Mouse (Mus musculus): Measurements from ENCODE around the gene Col5a3. TPM values are rescaled to one million over a fixed set of nuclear protein-coding genes. Genes with fewer than 3 reads are reported as not detected.
A peak's percentile ranks its signal among the peaks of the same experiment; 100 is the strongest.

Col5a3 gene
- polyA plus RNA-seq, 1 experiment from 2014 or later, result 0.06 TPM

GRCm38 (mm10) chr9:20747682-20748081, 67.2 kb downstream of the Col5a3 start:
- Histone ChIP-seq H3K4me2 (no peak overlapping the region), H3K4me3 (no peak overlapping the region), H3K9ac (no peak overlapping the region), H3K4me1 (replicated peaks) (peaks cover 9% of the 10 kb centered on the region), H3K27me3 (replicated peaks) (peaks cover 73% of the 10 kb centered on the region), H3K36me3 (no peaks in the 10 kb centered on the region), H3K27ac (ENCODE audit: poor library complexity, severe bottlenecking) (no peak overlapping the region), H3K9me3 (replicated peaks) (peaks cover 4% of the 10 kb centered on the region; the same call in 1 of the 2 replicates)
- 15% methylated on average over 3 of the region's 3 CpGs for WGBS
- no peak for ATAC-seq (ENCODE audit: insufficient number of reproducible peaks, low FRiP score)

DNA sequence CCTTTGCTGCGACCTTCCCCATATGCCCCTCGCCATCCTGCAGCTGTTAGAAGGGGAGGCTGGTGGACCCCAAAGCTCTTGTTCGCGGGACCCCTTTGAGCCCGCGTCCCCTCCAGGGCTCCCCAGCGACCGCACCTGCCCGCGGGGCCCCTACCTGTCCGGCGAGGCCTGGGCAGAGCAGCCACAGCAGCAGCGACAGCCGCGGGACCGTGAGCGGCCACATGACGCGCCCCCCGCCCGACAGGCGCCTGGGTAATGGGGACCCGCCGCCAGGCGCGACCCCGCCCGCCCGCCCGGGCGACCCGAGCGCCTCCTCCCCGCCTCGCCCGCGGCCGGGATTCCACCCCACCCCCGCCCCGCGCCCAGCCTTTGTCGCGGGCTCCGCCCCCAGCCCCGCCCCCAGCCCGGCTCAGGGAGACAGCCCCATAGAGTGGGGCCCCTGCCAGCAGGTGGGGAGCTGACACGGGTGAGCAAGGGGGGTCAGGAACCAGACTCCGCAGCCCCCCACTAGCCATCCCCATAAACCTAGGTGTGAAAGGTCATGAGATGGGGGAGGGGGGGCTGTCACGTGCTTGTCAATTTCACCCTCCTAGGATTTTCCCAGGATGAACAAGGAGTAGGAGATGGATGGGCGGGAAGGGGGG, 68.7 kb downstream of the Col5a3 start, which contains the start of gene Olfm2:
Olfm2 (minus strand) TSS at position 333 of the 644 bp plus-strand sequence.
- Histone ChIP-seq H3K27me3 (replicated peaks) (peaks cover 81% of the 10 kb centered on the region), H3K9ac (peak within 1 kb of the TSS; percentile 49), H3K36me3 (no peaks in the 10 kb centered on the region), H3K27ac (ENCODE audit: poor library complexity, severe bottlenecking) (no peak within 1 kb of the TSS), H3K4me1 (replicated peaks) (peaks cover 9% of the 10 kb centered on the region), H3K9me3 (replicated peaks) (peaks cover 4% of the 10 kb centered on the region; the same call in 1 of the 2 replicates), H3K4me2 (peak within 1 kb of the TSS; percentile 87), H3K4me3 (peak within 1 kb of the TSS; percentile 51)
- peak; percentile 69 for ATAC-seq (ENCODE audit: insufficient number of reproducible peaks, low FRiP score)
- under 1% methylated on average over 39 of the region's 50 CpGs for WGBS

- Histone ChIP-seq H3K27me3 (replicated peaks) (peaks cover 77% of the 10 kb centered on the region), H3K4me2 (peak overlapping the region; percentile 87), H3K36me3 (no peaks in the 10 kb centered on the region), H3K4me1 (replicated peaks) (peaks cover 13% of the 10 kb centered on the region), H3K27ac (ENCODE audit: poor library complexity, severe bottlenecking) (no peak overlapping the region), H3K9ac (no peak overlapping the region; the same call in 1 of the 2 replicates), H3K4me3 (peak overlapping the region; percentile 51), H3K9me3 (replicated peaks) (peaks cover 4% of the 10 kb centered on the region; the same call in 1 of the 2 replicates)
- ATAC-seq (ENCODE audit: insufficient number of reproducible peaks, low FRiP score), result no peak
- WGBS, result 12% methylated on average over 17 of the region's 17 CpGs
Observed at GRCm38 (mm10) chr9:20745129-20745966, 69.5 kb downstream of the Col5a3 start.

DNA sequence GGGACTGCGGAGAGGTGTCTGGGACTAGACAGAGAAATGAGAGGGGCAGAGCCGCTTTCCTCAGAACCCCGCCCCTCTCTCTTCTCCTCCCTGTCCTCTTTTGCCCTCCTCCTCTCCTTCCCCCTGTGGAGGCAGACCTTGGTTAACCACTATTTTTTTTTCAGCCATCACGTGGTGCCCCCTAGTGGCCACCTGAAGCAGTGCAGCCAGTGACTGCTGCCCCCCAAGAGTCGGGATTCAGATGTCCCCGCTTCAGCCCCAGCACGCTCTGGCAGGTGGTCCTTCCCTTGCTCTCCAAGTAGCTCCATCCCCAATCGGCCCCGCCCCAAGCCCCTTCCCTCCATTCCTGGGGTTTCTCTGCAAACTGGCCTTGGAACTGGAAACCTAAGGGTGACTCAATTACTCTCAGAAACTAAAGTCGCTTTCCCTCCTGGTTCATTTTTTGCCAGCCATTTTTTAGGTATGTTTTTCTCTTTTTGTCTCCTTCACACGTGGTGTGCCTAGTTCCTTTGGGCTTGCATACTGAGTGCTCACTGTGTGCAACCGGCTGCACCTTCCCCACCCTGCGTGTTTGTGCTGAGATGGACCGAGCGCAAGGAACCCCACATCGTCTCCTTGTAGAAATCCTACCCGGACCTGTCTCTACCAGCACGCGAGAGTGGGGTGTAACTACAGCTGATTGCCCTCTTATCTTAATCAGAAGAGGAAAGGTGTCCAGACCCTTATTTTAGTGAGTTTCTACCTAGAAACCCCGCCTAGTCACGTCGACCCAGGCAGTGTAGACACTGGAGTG, 70.7 kb downstream of the Col5a3 start:
- no peak for ATAC-seq (ENCODE audit: insufficient number of reproducible peaks, low FRiP score)
- WGBS, result 16% methylated on average over 22 of the region's 22 CpGs

DNA sequence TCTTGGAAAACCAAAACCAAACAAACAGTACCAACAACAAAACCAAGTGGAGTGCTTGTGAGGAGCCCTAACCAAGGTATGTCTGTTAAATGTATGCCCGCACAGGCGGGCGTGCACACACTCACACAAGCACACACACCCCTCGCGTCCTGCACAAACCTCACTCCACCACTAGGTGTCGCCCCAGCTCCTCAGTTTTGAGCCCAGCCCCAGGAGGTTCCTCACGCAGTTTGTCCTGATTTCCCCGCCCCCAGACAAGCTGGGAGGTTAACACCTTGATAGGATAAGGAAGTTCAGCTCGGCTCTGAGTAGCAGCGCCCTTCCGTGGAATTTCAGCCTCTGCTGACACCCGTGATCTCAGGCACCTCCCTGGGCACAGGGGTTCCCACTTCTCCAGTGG, 74.5 kb downstream of the Col5a3 start:
- Histone ChIP-seq H3K9ac (no peak overlapping the region), H3K4me2 (peak overlapping the region; percentile 54), H3K9me3 (replicated peaks) (peaks cover 4% of the 10 kb centered on the region; the same call in 1 of the 2 replicates), H3K27me3 (replicated peaks) (peaks cover 46% of the 10 kb centered on the region), H3K4me1 (replicated peaks) (peaks cover 3% of the 10 kb centered on the region), H3K4me3 (no peak overlapping the region), H3K27ac (ENCODE audit: poor library complexity, severe bottlenecking) (no peak overlapping the region), H3K36me3 (no peaks in the 10 kb centered on the region)
- 3% methylated on average over 12 of the region's 12 CpGs for WGBS
- ATAC-seq (ENCODE audit: insufficient number of reproducible peaks, low FRiP score), result peak; percentile 60

More for the DNA sequence above, 70.7 kb downstream of the Col5a3 start:
- H3K4me3 ChIP-seq, result no peak overlapping the region
- H3K9ac ChIP-seq, result no peak overlapping the region
- peaks cover 80% of the 10 kb centered on the region for H3K27me3 ChIP-seq (replicated peaks)
- no peak overlapping the region for H3K27ac ChIP-seq (ENCODE audit: poor library complexity, severe bottlenecking)
- H3K9me3 ChIP-seq (replicated peaks), result peaks cover 4% of the 10 kb centered on the region; the same call in 1 of the 2 replicates
- no peaks in the 10 kb centered on the region for H3K36me3 ChIP-seq
- H3K4me2 ChIP-seq, result no peak overlapping the region
- H3K4me1 ChIP-seq (replicated peaks), result peaks cover 13% of the 10 kb centered on the region

GRCm38 (mm10) chr9:20738251-20738999, 76.4 kb downstream of the Col5a3 start:
- Histone ChIP-seq H3K36me3 (no peaks in the 10 kb centered on the region), H3K4me3 (no peak overlapping the region), H3K4me1 (replicated peaks) (peaks cover 9% of the 10 kb centered on the region), H3K9ac (no peak overlapping the region), H3K4me2 (no peak overlapping the region), H3K9me3 (replicated peaks) (no peaks in the 10 kb centered on the region), H3K27ac (ENCODE audit: poor library complexity, severe bottlenecking) (no peak overlapping the region), H3K27me3 (replicated peaks) (peaks cover 38% of the 10 kb centered on the region)
- WGBS, result 45% methylated on average over 8 of the region's 8 CpGs
- no peak for ATAC-seq (ENCODE audit: insufficient number of reproducible peaks, low FRiP score)

DNA sequence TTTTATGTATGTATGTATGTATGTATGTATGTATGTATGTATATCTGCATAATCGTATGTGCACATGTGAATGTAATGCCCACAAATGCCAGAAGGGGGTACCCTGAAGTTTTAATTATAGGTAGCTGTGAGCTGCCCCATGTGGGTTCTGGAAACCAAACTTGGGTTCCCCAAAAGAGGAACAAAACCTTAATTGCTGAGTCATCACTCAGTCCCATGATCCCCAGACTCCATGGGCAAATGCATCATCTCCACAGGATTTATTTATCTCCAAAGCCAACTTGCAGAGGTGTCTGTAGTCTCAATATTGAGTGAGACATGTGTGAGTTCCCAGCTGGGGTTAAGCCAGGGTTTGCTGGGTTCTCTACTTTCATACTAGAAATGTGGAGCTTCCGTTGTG, 77.6 kb downstream of the Col5a3 start:
- peaks cover 33% of the 10 kb centered on the region for H3K27me3 ChIP-seq (replicated peaks)
- no peak overlapping the region for H3K9ac ChIP-seq
- no peaks in the 10 kb centered on the region for H3K36me3 ChIP-seq
- no peak overlapping the region for H3K4me3 ChIP-seq
- no peak for ATAC-seq (ENCODE audit: insufficient number of reproducible peaks, low FRiP score)
- no peak overlapping the region for H3K4me2 ChIP-seq
- peaks cover 9% of the 10 kb centered on the region for H3K4me1 ChIP-seq (replicated peaks)
- no peak overlapping the region for H3K27ac ChIP-seq (ENCODE audit: poor library complexity, severe bottlenecking)
- WGBS, result 81% methylated on average over 2 of the region's 2 CpGs
- no peaks in the 10 kb centered on the region for H3K9me3 ChIP-seq (replicated peaks)

DNA sequence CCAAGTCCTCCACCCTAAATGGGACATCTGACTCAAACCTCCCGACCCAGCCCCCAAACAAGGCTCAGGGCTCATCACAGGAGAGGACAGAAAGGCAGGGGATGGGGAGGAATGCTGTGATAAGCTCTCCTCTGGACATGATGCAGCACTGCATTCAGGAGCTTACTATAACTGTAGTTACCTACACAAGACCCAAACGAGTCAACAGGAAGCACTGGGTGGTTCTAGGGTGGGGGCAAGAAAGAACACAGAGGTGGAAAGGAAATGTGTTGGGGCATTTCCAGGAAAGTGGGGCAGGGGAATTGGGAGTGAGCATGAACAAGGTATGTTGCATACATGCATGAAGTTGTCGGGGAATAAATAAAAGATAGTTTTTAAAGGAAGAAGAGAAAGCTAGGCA, 80.2 kb downstream of the Col5a3 start:
- H3K9me3 ChIP-seq (replicated peaks), result no peaks in the 10 kb centered on the region
- H3K4me2 ChIP-seq, result no peak overlapping the region
- H3K4me1 ChIP-seq (replicated peaks), result 0 out of 2 replicates have a peak, but pooled peaks cover 6% of the 10 kb centered on the region
- H3K4me3 ChIP-seq, result no peak overlapping the region
- H3K27me3 ChIP-seq (replicated peaks), result peaks cover 34% of the 10 kb centered on the region
- no peak overlapping the region for H3K27ac ChIP-seq (ENCODE audit: poor library complexity, severe bottlenecking)
- no peaks in the 10 kb centered on the region for H3K36me3 ChIP-seq
- no peak for ATAC-seq (ENCODE audit: insufficient number of reproducible peaks, low FRiP score)
- 58% methylated on average over 3 of the region's 3 CpGs for WGBS
- H3K9ac ChIP-seq, result no peak overlapping the region

DNA sequence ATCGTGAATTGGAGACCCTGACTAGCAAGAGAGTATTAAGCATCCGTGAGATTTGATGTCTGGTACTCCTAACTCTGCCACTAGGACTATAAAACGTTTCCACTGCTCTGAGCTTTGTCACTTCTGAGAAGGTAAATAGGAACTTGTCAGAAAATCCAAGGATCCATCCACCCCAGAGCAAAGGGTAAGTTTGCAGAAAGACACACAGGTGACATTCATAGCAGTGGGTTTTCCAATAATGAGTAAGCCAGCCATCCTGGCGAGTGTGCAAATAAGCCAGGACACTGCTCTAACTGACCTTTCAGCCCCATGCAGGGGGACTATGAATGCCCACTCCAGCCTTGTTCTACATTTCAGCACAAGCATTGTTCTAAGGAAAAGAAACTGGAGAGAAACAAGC, 83.1 kb downstream of the Col5a3 start:
- Histone ChIP-seq H3K9me3 (replicated peaks) (no peaks in the 10 kb centered on the region), H3K4me3 (no peak overlapping the region), H3K9ac (no peak overlapping the region), H3K27ac (ENCODE audit: poor library complexity, severe bottlenecking) (no peak overlapping the region), H3K4me1 (replicated peaks) (peaks cover 12% of the 10 kb centered on the region), H3K27me3 (replicated peaks) (peaks cover 54% of the 10 kb centered on the region), H3K4me2 (no peak overlapping the region), H3K36me3 (no peaks in the 10 kb centered on the region)
- WGBS, result 60% methylated on average over 4 of the region's 4 CpGs
- ATAC-seq (ENCODE audit: insufficient number of reproducible peaks, low FRiP score), result no peak

DNA sequence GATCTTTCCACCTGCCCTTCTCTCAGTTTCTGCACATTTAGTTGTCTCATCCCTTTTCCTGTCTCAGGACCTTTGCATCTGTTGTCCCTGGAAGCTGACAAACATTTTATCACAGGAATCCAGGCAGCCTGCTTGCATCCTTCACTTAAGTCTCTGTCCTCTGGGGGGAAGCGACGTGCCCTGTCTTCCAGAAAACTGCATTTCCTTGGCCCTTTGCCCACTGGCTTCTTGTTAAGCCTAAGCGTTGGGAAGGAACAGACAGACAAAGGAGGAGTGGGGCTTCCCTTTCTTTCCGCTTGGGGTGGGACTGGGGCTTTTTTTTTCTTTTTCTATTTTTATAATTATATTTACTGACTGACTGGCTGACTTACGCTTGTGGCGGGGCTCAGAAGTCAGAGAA, 85.4 kb downstream of the Col5a3 start:
- no peak overlapping the region for H3K9ac ChIP-seq
- no peak overlapping the region for H3K4me2 ChIP-seq
- peaks cover 14% of the 10 kb centered on the region for H3K4me1 ChIP-seq (replicated peaks)
- peaks cover 75% of the 10 kb centered on the region for H3K27me3 ChIP-seq (replicated peaks)
- no peaks in the 10 kb centered on the region for H3K36me3 ChIP-seq
- no peak overlapping the region for H3K27ac ChIP-seq (ENCODE audit: poor library complexity, severe bottlenecking)
- 49% methylated on average over 6 of the region's 6 CpGs for WGBS
- no peak for ATAC-seq (ENCODE audit: insufficient number of reproducible peaks, low FRiP score)
- no peak overlapping the region for H3K4me3 ChIP-seq
- no peaks in the 10 kb centered on the region for H3K9me3 ChIP-seq (replicated peaks)
